Mouse (Mus musculus): ENCODE measurements around the gene Ppp3r1.

DNA sequence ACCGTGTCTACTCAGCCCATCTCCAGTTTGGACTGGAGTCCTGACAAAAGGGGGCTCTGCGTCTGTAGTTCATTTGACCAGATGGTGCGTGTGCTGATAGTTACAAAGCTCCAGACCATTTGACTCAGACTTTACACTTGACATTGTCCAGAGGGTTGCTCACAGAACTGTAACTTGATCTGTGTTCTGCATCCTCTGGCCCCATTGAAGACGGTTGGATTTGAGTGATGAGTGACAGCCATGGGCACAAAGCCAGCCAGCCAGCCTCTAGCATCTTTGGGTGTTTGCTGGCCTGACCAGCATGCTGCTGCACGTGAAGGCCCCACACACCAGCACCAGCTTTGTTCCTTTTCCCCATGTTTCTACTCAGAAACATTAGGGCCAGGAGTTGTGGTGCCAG is 73.7 kb downstream of the Ppp3r1 start:
- TF ChIP-seq CTCF (IDR thresholded peaks at IDR 0.05; ENCODE audit: extremely low read depth, insufficient read depth, low read length) (no peak), POLR2A (IDR thresholded peaks at IDR 0.05; ENCODE audit: extremely low read depth, insufficient read depth, low read length) (no peak)

Measured in cortical plate, adult 2 months (tissue).